Mouse (Mus musculus): ENCODE results near the gene Gpm6b. TPM values are rescaled to one million over a fixed set of nuclear protein-coding genes. Genes with fewer than 3 reads are reported as not detected.
A peak's percentile ranks its signal among the peaks of the same experiment; 100 is the strongest.

Gene Gpm6b
- total RNA-seq, 2 experiments from 2014 or later, result 10.0 to 10.1 TPM

DNA sequence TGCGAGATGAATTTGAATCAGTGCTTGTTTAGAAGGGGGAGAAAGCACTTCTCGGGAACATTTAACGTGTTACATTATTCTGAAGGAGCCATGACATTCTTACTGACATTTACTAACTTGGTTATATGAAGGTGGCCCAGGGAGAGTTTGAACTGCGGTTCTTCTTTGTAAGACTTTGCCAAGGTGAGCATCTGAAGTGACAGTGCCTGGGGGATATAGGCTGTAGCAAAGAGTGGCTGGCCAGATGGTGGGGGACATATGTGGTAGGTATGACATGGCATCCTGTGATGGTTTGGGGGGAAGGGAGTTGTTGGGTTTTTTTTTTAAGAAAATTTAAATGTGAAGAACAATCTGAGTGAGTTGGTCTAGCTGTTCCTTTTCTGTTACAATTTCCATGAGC is 109.9 kb downstream of the Gpm6b start:
- intact Hi-C loops (cut with DNase I), result loop anchor here (5.0 kb wide), 1 partner anchor 304 kb away; no protein-coding TSS in a partner anchor
- DNase-seq, result no peak

DNA sequence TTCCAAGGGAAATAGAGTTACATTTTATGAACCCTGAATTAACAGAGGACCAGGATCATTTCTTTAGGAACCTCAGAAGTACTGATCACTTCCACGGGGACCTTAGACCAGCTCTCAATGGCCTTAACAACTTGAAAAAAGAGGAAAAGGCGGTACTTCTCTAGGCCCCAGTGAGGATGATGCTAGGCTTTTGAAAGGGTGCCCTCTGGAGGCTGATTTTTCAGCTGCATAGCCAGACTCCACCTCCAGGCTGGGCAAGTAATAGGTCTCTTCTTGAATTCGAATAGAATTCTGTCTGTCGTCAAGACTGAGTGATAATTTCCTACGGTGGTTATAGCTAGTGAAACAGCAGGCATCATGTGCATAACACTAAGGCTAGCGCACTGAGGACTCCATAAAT is 113.1 kb downstream of the Gpm6b start:
- intact Hi-C loops (cut with DNase I), result loop anchor here (2.0 kb wide), 1 partner anchor 185 kb away; no protein-coding TSS in a partner anchor
- DNase-seq, result peak; percentile 39 to 67

DNA sequence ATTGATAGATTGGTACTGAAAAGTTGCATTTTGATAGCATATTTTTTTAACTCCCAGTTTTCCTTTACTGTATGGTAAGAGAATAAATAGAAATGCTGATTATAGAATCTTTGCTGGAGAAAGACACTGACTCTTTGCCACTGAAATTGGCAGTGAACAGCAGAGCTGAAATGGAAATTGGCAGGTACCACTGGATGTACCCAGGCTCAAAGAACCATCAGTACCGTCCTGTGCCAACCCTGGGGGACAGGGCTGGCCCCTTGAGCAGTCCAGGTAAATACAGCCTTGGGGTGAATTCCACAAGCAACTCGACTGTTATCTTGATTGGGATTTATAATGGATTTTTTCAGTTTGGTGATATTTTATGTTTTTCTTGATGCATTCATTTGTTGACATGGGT is 114.7 kb downstream of the Gpm6b start:
- intact Hi-C loops (cut with DNase I), result no loop called here
- DNase-seq, result no peak

DNA sequence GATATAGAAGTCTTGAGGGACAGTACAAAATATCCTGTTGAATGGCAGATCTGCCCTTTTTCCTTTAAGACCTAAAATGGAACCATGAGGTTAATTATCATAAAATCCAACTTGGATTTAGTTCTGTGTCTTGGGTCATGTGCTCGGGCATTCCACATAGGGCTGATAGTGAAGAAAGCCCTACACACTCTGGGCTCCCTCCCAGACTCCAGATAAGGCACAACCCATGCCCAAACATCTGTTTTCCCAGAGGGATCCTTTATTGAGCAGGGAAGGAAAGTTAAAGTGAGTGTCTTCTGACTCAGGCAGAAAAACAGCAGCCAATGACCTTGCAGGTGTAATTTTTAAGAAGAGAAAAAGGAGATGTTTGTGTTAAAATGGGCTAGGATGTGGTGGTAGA is 116.2 kb downstream of the Gpm6b start:
- intact Hi-C loops (cut with DNase I), result no loop called here
- peak in 1 of 2 experiments; percentile 4 for DNase-seq

DNA sequence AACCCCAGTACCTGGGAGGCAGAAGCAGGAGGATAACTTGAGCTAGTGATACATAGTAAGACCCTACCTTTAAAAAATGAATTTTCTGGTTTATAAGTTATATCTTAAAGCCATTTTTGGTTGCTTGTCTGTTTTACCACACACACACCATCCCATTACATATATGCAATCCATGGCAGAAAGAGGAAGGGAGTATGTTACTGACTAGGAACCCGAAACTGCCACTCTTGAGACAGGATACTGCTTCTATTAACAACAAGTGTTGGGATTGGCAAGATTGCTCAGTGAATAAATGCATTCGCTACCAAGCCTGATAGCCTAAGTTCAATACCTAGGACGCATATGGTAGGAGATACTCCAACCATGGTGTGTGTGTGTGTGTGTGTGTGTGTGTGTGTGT is 117.6 kb downstream of the Gpm6b start:
- no peak for DNase-seq
- intact Hi-C loops (cut with DNase I), result no loop called here

DNA sequence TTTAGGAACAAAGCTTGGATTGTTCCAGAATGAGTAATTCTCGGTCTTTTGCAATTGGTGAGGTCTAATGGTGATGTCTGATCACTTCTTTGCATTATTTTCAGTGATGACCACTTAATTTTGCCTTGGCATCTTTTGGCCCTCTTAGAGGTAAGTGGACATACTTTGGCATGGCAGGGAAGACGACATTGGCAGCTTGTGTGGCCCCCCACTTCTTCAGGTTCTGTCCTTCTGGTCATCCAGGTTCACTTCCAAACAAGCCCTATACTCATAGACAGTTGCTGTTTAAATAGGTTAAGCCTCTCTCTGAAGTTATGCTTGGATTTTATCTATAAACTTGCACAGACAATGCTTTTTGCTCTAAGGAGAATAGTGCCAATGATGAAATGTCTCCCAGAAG is 120.2 kb downstream of the Gpm6b start:
- no peak for DNase-seq
- intact Hi-C loops (cut with DNase I), result no loop called here

DNA sequence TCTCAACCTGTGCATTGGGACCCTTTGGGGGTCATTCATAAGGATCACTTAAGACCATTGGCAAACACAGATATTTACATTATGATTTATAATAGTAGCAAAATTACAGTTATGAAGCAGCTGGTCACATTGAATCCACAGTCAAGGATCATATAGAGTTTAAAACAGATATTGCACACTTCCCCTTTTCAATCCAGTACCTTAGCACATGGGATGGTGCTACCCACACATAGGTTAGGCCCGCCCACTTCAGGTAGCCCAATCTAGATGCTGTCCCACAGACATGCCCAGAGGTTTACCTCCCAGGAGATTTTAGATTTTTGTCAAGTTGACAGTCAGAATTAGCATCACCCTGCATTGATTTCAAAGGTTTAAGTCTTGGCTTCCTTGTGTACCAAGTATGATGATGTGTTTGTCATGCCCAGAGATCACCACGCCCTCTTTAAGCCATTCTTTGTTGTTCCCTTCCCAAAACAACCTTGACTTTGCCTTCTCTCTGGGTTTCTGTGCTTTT is 121.3 kb downstream of the Gpm6b start:
- no peak for DNase-seq
- intact Hi-C loops (cut with DNase I), result no loop called here

DNA sequence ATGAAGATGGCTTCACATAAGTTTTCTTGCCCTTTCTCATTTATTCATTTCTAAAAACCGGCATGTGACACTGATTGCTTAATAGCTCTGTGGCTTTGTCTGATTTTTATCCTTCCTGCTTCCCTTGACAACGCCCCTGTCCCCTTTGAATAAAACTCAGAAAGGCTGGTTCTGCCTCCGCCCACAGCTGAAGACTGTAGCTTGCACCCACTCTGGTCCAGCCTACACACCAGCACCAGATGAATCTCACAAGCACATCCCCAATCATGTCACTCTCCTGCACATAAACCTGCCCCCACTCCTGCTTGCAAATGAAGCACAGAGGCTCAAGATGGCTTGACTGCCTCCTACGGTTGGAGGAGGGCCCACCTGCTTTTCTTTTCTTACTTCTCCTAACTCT is 121.7 kb downstream of the Gpm6b start:
- intact Hi-C loops (cut with DNase I), result no loop called here
- DNase-seq, result no peak

DNA sequence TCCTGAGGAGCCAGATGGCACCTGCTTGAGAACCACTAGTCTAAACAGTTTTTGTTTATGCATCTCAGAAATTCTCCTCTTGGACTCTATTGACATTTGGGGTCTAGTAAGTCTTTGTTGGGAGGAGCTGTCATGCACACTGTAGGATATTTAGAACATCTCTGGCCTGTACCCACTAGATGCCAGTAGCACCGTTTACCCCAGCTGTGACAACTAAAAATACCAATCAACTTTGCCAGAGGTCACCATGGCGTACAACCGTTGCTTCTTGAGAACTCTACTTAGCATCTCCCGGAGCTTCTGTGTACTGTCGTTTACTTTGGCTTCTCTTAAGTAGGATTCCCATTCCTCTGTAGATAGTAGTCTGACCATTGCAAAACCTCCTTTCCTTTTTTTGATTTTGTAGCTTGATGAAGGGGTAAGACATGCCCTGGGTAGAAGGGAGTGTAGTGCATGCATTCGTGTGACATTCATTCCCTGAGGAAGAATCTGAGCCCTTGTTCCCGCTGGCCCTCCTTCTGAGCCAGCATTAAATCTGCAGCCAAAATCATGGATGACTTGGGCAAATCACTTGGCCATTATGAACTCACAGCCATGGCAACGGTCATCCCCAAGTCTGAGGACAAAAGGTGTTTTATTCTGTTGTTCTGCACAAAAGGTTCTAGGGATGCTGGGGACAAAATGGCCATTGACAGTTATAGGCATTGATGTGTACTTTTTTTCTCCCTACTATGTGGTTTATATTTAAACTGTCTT is 126.9 kb downstream of the Gpm6b start:
- DNase-seq, result no peak
- intact Hi-C loops (cut with DNase I), result no loop called here

DNA sequence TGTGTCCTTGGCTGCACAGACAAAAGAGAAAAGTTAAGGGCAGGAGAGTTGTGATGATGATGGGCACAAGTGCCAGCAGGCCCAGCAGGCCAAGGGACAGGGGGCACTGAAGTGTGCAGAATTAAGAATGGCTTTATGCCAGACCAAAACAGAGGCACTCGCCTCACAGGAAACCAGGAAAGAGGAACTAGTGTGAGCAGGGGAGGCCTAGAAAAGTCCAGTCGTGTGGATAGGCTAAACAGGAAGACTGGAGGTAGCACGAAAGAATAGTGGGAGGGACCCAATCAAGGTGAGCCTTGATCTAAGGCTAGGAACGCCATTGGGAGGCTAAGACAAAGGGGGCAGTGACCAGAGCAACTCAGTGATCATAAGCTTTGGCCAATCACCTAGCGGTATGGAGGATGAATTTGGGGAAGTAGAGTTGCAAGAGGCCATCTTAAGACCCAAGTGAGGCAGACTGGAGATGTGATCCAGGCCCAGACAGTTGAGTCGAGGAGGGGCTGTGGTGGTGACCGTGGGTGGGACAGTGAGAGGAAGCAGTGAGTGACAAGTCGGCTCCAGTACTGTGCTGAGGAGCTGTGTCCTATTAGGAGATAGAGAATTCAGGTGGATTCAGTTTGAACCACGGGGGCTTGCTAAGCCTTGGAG is 138.1 kb downstream of the Gpm6b start:
- intact Hi-C loops (cut with DNase I), result no loop called here
- DNase-seq, result no peak

DNA sequence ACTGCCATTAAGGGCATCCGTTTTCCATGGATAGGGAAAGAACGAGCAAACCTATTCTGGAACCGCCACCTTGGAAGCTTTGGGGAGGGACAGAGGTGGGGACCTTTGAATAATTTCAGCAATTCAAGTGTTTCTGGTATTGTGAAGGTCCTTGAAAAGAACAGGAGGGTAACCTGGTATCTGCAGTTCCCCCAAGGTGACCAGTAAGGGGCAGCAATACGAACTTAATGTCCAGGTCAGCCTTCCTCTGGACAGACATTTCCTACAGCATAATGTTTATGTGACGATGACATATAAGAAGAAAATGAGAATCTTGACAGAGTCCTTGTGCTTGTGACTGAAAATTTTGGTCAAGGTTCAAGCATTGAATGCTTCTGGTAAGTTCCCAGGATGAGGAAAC is 139.9 kb downstream of the Gpm6b start:
- intact Hi-C loops (cut with DNase I), result no loop called here
- no peak for DNase-seq

DNA sequence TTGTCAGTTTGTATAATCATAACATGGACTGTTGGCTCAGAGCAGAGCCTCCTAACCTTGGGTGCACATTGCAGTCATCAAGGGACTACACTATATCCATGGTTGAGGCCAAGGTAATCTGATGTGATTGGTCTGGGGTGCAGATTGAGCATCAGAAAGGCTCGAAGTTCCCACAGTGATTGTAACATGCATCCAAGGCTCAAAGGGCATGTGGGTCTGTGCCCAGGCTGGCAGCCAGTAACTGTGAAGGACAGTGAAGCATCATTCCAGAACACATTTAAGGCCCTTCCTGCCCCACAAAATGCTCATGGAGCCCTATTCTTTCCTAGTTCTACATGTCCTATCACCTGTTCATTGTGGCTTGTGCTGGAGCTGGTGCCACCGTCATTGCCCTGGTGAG is 144.9 kb downstream of the Gpm6b start:
- intact Hi-C loops (cut with DNase I), result no loop called here
- DNase-seq, result no peak

DNA sequence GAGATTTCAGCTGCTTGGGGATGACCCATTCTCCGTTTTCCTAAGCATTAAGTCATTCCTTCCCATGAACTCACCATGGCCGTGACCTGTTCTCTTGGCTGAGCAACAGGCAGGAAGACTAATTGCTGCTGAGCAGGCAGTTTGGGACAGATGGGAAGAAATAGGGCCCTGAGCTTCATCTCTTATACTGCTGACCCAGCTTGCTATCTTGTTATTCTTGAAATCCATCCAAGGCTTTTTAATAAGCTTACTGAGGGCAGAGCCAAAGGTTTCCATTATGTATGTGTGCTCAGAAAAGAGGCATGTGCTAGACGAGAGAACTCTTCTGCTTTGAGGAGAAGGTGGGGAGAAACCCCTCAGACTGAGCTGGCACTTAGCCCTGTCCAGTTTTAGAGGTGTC is 146.2 kb downstream of the Gpm6b start:
- intact Hi-C loops (cut with DNase I), result no loop called here
- DNase-seq, result peak in 1 of 2 experiments; percentile 14

DNA sequence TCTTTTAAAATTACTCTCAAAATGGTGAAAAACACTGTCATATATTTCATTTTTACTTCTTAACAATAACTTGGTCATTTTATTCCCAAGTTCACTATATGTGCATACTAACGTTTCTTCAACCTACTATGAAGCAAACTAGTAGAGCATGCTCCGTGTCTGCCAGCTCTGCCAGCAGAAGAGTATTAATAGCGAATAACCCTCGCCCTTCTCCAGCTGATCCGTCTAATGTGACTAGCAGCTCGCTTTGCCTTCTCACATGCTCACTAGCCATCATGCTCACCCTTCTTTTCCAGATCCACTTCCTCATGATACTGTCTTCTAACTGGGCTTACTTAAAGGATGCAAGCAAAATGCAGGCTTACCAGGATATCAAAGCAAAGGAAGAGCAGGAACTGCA is 147.9 kb downstream of the Gpm6b start:
- intact Hi-C loops (cut with DNase I), result no loop called here
- DNase-seq, result no peak

DNA sequence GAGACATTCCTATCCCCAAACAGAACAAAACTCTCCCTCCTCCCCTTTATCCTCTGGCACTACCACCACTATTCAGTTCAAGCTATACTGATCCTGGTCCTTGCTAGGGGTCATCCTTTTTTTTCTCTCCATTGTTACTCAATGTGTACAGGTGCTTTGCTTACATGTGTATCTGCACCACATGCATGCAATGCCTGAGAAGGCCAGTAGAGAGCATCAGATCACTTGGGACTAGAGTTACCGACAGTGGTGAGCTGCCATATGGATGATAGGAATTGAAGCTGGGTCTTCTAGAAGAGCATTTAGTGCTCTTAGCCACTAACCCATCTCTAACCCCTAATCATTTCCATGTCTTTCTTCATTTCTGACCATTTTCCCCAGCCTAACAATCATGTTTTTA is 155.0 kb downstream of the Gpm6b start:
- DNase-seq, result no peak
- intact Hi-C loops (cut with DNase I), result no loop called here

DNA sequence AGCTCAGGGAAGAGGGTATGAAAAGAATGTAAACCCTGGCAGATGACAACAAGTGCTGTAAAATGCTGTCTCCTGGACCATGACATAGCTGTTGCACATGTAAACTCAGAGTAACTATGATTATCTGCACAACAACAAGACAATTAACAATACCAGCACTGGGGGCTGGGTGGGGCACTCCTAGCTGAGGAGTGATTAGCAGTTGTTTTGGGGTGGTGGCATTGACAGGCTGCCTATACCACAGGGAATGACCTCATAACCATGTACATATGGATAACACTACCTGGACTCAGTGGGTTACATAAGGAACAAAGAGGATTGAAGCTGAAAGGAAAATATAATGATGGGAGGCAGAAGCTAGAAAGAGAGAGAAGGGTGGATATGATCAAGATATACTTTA is 169.2 kb downstream of the Gpm6b start:
- no peak for DNase-seq
- intact Hi-C loops (cut with DNase I), result no loop called here

DNA sequence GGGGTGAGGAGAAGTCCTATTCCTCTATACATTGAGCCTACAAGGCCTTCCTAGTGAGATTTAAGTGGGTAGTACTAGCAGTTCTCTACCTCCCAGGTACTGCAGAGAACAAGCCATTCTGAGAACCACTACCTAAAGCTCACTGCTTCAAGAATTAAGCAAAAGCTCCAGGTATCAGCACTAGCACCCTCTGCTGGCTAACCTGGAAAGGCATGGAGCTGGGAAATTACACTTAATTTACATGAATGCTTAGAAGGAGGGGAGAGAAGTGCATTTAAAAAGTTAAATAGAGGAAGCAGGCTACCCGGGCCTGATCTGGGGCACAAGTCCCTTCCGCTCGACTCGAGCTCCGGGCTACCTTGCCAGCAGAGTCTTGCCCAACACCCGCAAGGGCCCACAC is 177.5 kb downstream of the Gpm6b start:
- intact Hi-C loops (cut with DNase I), result no loop called here
- peak; percentile 6 to 22 for DNase-seq

DNA sequence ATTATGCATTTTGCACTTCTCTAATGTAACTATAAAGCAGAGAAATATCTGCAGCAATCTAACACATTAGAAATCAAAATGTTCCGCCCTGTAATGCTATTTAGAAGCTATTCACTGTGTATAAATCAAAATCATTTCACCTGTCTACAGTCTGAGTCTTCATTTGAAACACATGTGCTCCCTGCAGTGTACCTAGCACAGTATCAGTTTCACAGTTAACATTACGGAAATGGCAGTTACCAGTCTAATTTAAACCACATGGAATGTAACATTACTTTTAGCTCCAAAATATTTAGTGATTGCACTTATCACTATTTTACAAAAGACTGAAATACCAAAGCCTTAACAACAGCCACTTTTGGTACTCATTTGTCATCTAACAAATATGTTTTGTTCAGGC is 196.1 kb downstream of the Gpm6b start:
- intact Hi-C loops (cut with DNase I), result no loop called here
- DNase-seq, result no peak

Data from heart, postnatal 14 days (tissue).